Mouse (Mus musculus) stomach, postnatal 0 days (tissue): Measurements from ENCODE around the gene Rad17. TPM values are rescaled to one million over a fixed set of nuclear protein-coding genes. Genes with fewer than 3 reads are reported as not detected.

Experiments used
- ATAC-seq: fragments of 200-750 bp; cut with Nextera tagmentation; 2 replicates; pipeline ENCODE4 v1.8.0; 2017; ENCODE audit not compliant: low FRiP score, low TSS enrichment
- DNase-seq: peaks from one replicate; pipeline ENCODE4 v3.0.0-alpha.2; 2016; ENCODE audit warnings: low spot score
- H3K27ac ChIP-seq: fragments of 300-500 bp; sonication (generic); replicated peaks from 2 replicates; pipeline ENCODE4 v1.5.1; 2014; ENCODE audit warnings: mild to moderate bottlenecking, control low read depth
- H3K27me3 ChIP-seq: fragments of 300-500 bp; sonication (generic); 2 replicates; pipeline ENCODE4 v1.6.1; 2014; ENCODE audit warnings: low read length; ENCODE audit not compliant: control insufficient read depth, insufficient read depth
- H3K36me3 ChIP-seq: fragments of 300-500 bp; sonication (generic); 2 replicates; pipeline ENCODE4 v1.6.1; 2014; ENCODE audit warnings: low read length, mixed read lengths; ENCODE audit not compliant: control insufficient read depth, insufficient read depth
- H3K4me1 ChIP-seq: fragments of 300-500 bp; sonication (generic); replicated peaks from 2 replicates; pipeline ENCODE4 v1.6.1; 2014; ENCODE audit warnings: antibody characterized with exemption; ENCODE audit not compliant: control insufficient read depth, insufficient read depth
- H3K4me2 ChIP-seq: fragments of 300-500 bp; sonication (generic); replicated peaks from 2 replicates; pipeline ENCODE4 v1.6.1; 2014; ENCODE audit warnings: low read depth, mild to moderate bottlenecking, control low read depth, moderate library complexity
- H3K4me3 ChIP-seq: fragments of 300-500 bp; sonication (generic); 2 replicates; pipeline ENCODE4 v1.5.1; 2014; ENCODE audit warnings: low read depth, low read length, control low read depth
- H3K9ac ChIP-seq: fragments of 300-500 bp; sonication (generic); 2 replicates; pipeline ENCODE4 v1.6.1; 2014; ENCODE audit warnings: mild to moderate bottlenecking, low read length, control low read depth, mixed read lengths
- H3K9me3 ChIP-seq: fragments of 300-500 bp; sonication (generic); 2 replicates; pipeline ENCODE4 v1.6.1; 2016; ENCODE audit warnings: low read length; ENCODE audit not compliant: control insufficient read depth
- CTCF ChIP-seq: IDR thresholded peaks from 2 replicates; pipeline ENCODE4 v1.5.1; 2016; ENCODE audit warnings: antibody characterized with exemption, low read depth, mild to moderate bottlenecking, moderate library complexity
- EP300 ChIP-seq: optimal IDR thresholded peaks from 2 replicates; pipeline ENCODE3; 2016; ENCODE audit warnings: antibody characterized with exemption
- WGBS: fragments of 180-500 bp; shearing (Covaris S2); extraction: QIAGEN DNeasy Blood & Tissue Kit; methylation state at CpG from one replicate; pipeline ENCODE4 v1.1.7; 2014; 5-methylcytosine and 5-hydroxymethylcytosine counted together
- polyA plus RNA-seq: library from polyadenylated mRNA; unstranded; fragments of >200 nt; fragmentation: Nextera tagmentation; extraction: Ambion mirVana; gene quantifications from 2 replicates; pipeline ENCODE4 v1.2.1, GENCODE M21; 2015

The Rad17 gene
- polyA plus RNA-seq, 1 experiment from 2014 or later, result 13.0 TPM

- H3K4me3 ChIP-seq, result no peak overlapping the region
- ATAC-seq, result no peak
- H3K4me2 ChIP-seq, result no peak overlapping the region
- TF ChIP-seq EP300 (no peak), CTCF (no peak)
- H3K27ac ChIP-seq, result no peak overlapping the region
- H3K36me3 ChIP-seq, result no peaks in the 10 kb centered on the region
- no peaks in the 10 kb centered on the region for H3K9me3 ChIP-seq
- 77% methylated on average over 1 of the region's 1 CpGs for WGBS
- H3K9ac ChIP-seq, result no peak overlapping the region
- H3K4me1 ChIP-seq, result no peaks in the 10 kb centered on the region
- H3K27me3 ChIP-seq, result no peaks in the 10 kb centered on the region
- DNase-seq, result no peak
Observed at GRCm38 (mm10) chr13:100605845-100606244, 45.0 kb downstream of the Rad17 start.

GRCm38 (mm10) chr13:100603738-100604095, 47.1 kb downstream of the Rad17 start:
- TF ChIP-seq EP300, result no peak
- no peak for TF ChIP-seq CTCF
- Histone ChIP-seq H3K9me3 (no peaks in the 10 kb centered on the region), H3K27me3 (no peaks in the 10 kb centered on the region), H3K36me3 (no peaks in the 10 kb centered on the region), H3K4me1 (no peaks in the 10 kb centered on the region), H3K4me3 (no peak overlapping the region), H3K4me2 (no peak overlapping the region), H3K9ac (no peak overlapping the region), H3K27ac (no peak overlapping the region)
- DNase-seq (no peak), ATAC-seq (no peak)
- 90% methylated on average over 11 of the region's 11 CpGs for WGBS

- no peak overlapping the region for H3K4me2 ChIP-seq
- no peak overlapping the region for H3K9ac ChIP-seq
- no peak for DNase-seq
- H3K36me3 ChIP-seq, result no peaks in the 10 kb centered on the region
- no peak for TF ChIP-seq CTCF
- TF ChIP-seq EP300, result no peak
- no peak overlapping the region for H3K4me3 ChIP-seq
- 82% methylated on average over 10 of the region's 10 CpGs for WGBS
- no peaks in the 10 kb centered on the region for H3K9me3 ChIP-seq
- H3K4me1 ChIP-seq, result no peaks in the 10 kb centered on the region
- ATAC-seq, result no peak
- no peak overlapping the region for H3K27ac ChIP-seq
- H3K27me3 ChIP-seq, result no peaks in the 10 kb centered on the region
Observed at GRCm38 (mm10) chr13:100603031-100603737, 47.7 kb downstream of the Rad17 start.

GRCm38 (mm10) chr13:100602239-100602902, 48.5 kb downstream of the Rad17 start:
- H3K27ac ChIP-seq, result no peak overlapping the region
- ATAC-seq (peak; percentile 43), DNase-seq (no peak)
- no peaks in the 10 kb centered on the region for H3K9me3 ChIP-seq
- H3K4me3 ChIP-seq, result no peak overlapping the region
- no peak overlapping the region for H3K9ac ChIP-seq
- 60% methylated on average over 5 of the region's 5 CpGs for WGBS
- H3K4me1 ChIP-seq, result no peaks in the 10 kb centered on the region
- no peaks in the 10 kb centered on the region for H3K36me3 ChIP-seq
- H3K4me2 ChIP-seq, result no peak overlapping the region
- H3K27me3 ChIP-seq, result no peaks in the 10 kb centered on the region
- TF ChIP-seq EP300, result no peak
- TF ChIP-seq CTCF, result no peak

- Histone ChIP-seq H3K4me3 (no peak overlapping the region), H3K9ac (no peak overlapping the region), H3K4me2 (no peak overlapping the region), H3K27me3 (no peaks in the 10 kb centered on the region), H3K27ac (0 out of 2 replicates have a peak overlapping the region, but pooled peaks have one; percentile 30), H3K9me3 (no peaks in the 10 kb centered on the region), H3K36me3 (no peaks in the 10 kb centered on the region), H3K4me1 (no peaks in the 10 kb centered on the region)
- no peak for ATAC-seq
- DNase-seq, result no peak
- WGBS, result 64% methylated on average over 8 of the region's 8 CpGs
- no peak for TF ChIP-seq CTCF
- TF ChIP-seq EP300, result no peak
Observed at GRCm38 (mm10) chr13:100601034-100601433, 49.8 kb downstream of the Rad17 start.

GRCm38 (mm10) chr13:100600317-100600716, 50.5 kb downstream of the Rad17 start:
- H3K4me2 ChIP-seq, result no peak overlapping the region
- no peak; the same call in 1 of the 2 replicates for ATAC-seq

More at GRCm38 (mm10) chr13:100600317-100600716, 50.5 kb downstream of the Rad17 start:
- H3K27me3 ChIP-seq, result no peaks in the 10 kb centered on the region
- TF ChIP-seq CTCF, result no peak
- TF ChIP-seq EP300, result no peak
- no peak for DNase-seq
- H3K36me3 ChIP-seq, result no peaks in the 10 kb centered on the region
- no peak overlapping the region for H3K4me3 ChIP-seq
- no peaks in the 10 kb centered on the region for H3K4me1 ChIP-seq
- no peak overlapping the region for H3K9ac ChIP-seq
- WGBS, result 72% methylated on average over 12 of the region's 12 CpGs
- H3K27ac ChIP-seq, result no peak overlapping the region
- no peaks in the 10 kb centered on the region for H3K9me3 ChIP-seq
